Mouse (Mus musculus) bone marrow macrophage, adult 2 months (primary cell): ENCODE data around the gene Rabggta. TPM values are rescaled to one million over a fixed set of nuclear protein-coding genes. Genes with fewer than 3 reads are reported as not detected.
A peak's percentile ranks its signal among the peaks of the same experiment; 100 is the strongest.

Experiments
- H3K27ac ChIP-seq: 2 replicates; pipeline ENCODE4 v1.5.1; 2012; ENCODE audit warnings: low read depth, low read length; ENCODE audit not compliant: insufficient read depth
- H3K4me1 ChIP-seq: 2 replicates; pipeline ENCODE4 v1.6.1; 2012; ENCODE audit warnings: low read length; ENCODE audit not compliant: control insufficient read depth, insufficient read depth
- H3K4me3 ChIP-seq: 2 replicates; pipeline ENCODE4 v1.5.1; 2012; ENCODE audit warnings: mild to moderate bottlenecking, low read length, moderate library complexity; ENCODE audit not compliant: insufficient read depth
- CTCF ChIP-seq: IDR thresholded peaks from 2 replicates; pipeline ENCODE4 v1.5.1; 2012; ENCODE audit warnings: low read depth, mild to moderate bottlenecking, low read length, moderate library complexity
- POLR2A ChIP-seq: IDR thresholded peaks from 2 replicates; pipeline ENCODE4 v1.6.1; 2012; ENCODE audit warnings: mild to moderate bottlenecking, low read depth, low read length, borderline replicate concordance
- polyA plus RNA-seq: library from polyadenylated mRNA; stranded (reverse); fragments of >200 nt; gene quantifications from 2 replicates; pipeline ENCODE4 v1.2.4, GENCODE M21; 2012; ENCODE audit not compliant: missing spikeins, insufficient read depth, insufficient read length

Gene Rabggta
- polyA plus RNA-seq, 1 experiment, result 29.4 TPM

GRCm38 (mm10) chr14:55735334-55735733, 13.3 kb upstream of the Rabggta start:
- TF ChIP-seq CTCF (no peak), POLR2A (no peak)
- H3K27ac ChIP-seq, result peak overlapping the region; percentile 39
- H3K4me3 ChIP-seq, result no peak overlapping the region
- peaks cover 27% of the 10 kb centered on the region for H3K4me1 ChIP-seq

- Histone ChIP-seq H3K4me3 (no peak overlapping the region), H3K4me1 (peaks cover 32% of the 10 kb centered on the region), H3K27ac (no peak overlapping the region)
- TF ChIP-seq POLR2A (no peak), CTCF (no peak)
These were observed 12.8 kb upstream of the Rabggta start for GRCm38 (mm10) chr14:55734869-55735268.

- peaks cover 36% of the 10 kb centered on the region for H3K4me1 ChIP-seq
- H3K4me3 ChIP-seq, result no peak overlapping the region
- TF ChIP-seq POLR2A, result no peak
- TF ChIP-seq CTCF, result no peak
- no peak overlapping the region for H3K27ac ChIP-seq
These were observed 11.8 kb upstream of the Rabggta start for GRCm38 (mm10) chr14:55733889-55734288.

- H3K4me1 ChIP-seq, result peaks cover 49% of the 10 kb centered on the region
- no peak for TF ChIP-seq POLR2A
- no peak for TF ChIP-seq CTCF
- H3K27ac ChIP-seq, result no peak overlapping the region
- no peak overlapping the region for H3K4me3 ChIP-seq
These were observed 8.5 kb upstream of the Rabggta start for GRCm38 (mm10) chr14:55730531-55731032.

- no peak overlapping the region for H3K4me3 ChIP-seq
- no peak overlapping the region for H3K27ac ChIP-seq
- TF ChIP-seq POLR2A, result no peak
- TF ChIP-seq CTCF, result no peak
- H3K4me1 ChIP-seq, result peaks cover 49% of the 10 kb centered on the region
These were observed 8.1 kb upstream of the Rabggta start for GRCm38 (mm10) chr14:55730116-55730515.

- Histone ChIP-seq H3K4me3 (no peak overlapping the region), H3K27ac (no peak overlapping the region), H3K4me1 (peaks cover 49% of the 10 kb centered on the region)
- TF ChIP-seq CTCF, result no peak
These were observed 6.0 kb upstream of the Rabggta start for GRCm38 (mm10) chr14:55727889-55728685.

DNA sequence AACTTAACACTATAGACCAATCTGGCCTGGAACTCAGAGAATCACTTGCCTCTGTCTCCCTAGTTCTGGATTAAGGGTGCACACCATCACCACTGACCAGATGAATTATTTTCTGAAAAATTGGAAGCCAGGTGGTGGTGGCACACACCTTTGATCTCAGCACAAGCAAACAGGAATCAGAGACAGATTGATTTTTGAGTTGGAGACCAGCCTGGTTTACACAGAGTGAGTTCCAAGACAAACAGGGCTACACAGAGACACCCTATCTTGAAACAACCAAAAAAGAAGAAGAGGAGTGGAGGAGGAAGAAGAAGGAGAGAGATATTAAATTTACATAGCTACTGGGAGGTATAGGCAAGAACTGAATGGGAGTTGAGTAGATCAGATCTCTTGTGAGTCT, 4.2 kb upstream of the Rabggta start:
- peaks cover 52% of the 10 kb centered on the region for H3K4me1 ChIP-seq
- H3K4me3 ChIP-seq, result no peak overlapping the region
- TF ChIP-seq POLR2A (no peak), CTCF (no peak)
- no peak overlapping the region for H3K27ac ChIP-seq

GRCm38 (mm10) chr14:55724411-55724871, 2.4 kb upstream of the Rabggta start:
- Histone ChIP-seq H3K27ac (peak overlapping the region; percentile 55), H3K4me3 (peak overlapping the region; percentile 22), H3K4me1 (peaks cover 43% of the 10 kb centered on the region)
- TF ChIP-seq CTCF (no peak), POLR2A (no peak)

DNA sequence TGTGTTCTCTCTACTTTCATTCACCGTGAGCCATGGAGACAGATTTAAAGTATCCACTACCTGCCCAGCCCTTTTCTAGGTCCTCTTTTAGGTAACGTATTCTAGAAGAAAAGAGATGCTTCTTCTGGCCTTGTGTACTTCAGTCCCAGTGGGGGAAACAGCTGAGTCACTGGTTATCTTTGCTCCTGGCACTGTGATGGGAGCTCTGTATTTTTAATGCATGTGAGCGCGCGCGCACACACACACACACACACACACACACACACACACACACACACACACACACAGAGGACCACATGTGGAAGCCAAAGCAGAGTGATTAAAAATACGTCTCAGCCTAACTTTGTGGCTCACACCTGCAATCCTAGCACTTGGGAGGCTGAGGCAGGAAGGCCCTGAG, 1.4 kb upstream of the Rabggta start:
- Histone ChIP-seq H3K4me3 (no peak overlapping the region), H3K4me1 (peaks cover 36% of the 10 kb centered on the region), H3K27ac (no peak overlapping the region)
- no peak for TF ChIP-seq CTCF

GRCm38 (mm10) chr14:55722438-55722945, 429 bp upstream of the Rabggta start:
- Histone ChIP-seq H3K4me1 (peaks cover 27% of the 10 kb centered on the region), H3K27ac (no peak overlapping the region)

More at GRCm38 (mm10) chr14:55722438-55722945, 429 bp upstream of the Rabggta start:
- 0 out of 2 replicates have a peak overlapping the region, but pooled peaks have one; percentile 76 for H3K4me3 ChIP-seq
- TF ChIP-seq CTCF, result no peak
- no peak for TF ChIP-seq POLR2A
